Mouse (Mus musculus) thymus, postnatal 14 days (tissue): ENCODE results near the gene Hdac5.
"Not testable (repeated sequence)": the region's sequence is repeated elsewhere in the genome, so short reads cannot be mapped to it uniquely, and the experiment has no call there.

Source experiments
- DNase-seq: peaks from one replicate; pipeline ENCODE4 v3.0.0; 2021

The Hdac5 gene

DNA sequence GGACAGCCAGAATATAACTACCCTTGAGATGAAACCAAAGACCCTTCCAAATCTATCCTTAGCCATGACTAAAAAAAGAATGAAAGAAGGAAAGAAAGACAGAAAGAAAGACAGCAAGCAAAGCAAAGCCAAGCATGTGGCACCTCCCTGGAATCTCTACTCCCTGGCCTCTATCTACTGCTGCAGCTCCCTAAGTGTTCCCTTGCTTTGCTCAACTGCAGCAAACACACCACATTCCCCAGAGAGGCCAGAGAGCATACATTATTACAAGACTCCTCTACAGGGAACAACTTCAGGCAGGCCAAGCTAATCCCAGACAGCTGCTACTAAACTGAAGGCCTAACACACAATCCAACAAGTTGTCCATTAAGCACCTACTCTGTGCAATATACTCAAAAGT lies 50.1 kb downstream of the Hdac5 start:
- DNase-seq = no peak

DNA sequence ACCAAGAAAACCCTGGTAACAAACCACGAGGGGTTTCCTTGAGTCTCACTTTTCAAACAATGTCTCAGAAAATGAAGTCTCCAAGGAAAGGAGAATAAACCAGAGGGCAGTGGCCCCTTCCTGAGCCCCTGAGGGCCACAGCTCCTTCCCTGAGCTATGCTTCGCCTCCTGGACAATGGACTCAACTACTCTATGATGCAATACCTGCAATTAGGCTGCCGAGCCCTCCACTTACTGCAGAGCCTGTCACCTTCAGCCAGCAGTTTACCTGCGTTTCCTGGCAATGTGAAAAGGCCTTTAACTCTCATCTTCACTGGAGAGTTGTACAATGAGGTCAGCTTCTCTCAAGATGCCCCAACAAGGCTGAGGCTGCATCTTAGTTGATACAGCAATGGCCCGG lies 61.3 kb downstream of the Hdac5 start:
- DNase-seq = no peak

DNA sequence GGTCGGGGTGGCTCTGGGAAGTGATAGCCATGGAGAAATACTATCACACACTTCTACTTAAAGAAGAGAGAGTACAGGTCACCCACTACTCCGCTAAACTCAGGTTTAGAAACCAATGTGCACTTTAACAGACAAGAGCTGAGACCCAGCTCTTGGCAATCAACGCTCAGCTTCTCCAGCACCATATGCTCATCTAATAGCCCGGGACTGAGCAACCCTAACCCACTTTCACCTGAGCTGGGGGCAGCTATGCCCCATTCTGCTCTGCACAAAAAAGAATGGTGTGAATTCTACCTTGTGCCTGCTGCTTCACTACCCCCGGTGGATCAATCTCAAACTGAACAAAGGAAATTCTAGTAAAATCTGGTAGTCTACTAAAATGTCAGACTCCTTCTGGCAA lies 62.4 kb downstream of the Hdac5 start:
- DNase-seq = no peak

DNA sequence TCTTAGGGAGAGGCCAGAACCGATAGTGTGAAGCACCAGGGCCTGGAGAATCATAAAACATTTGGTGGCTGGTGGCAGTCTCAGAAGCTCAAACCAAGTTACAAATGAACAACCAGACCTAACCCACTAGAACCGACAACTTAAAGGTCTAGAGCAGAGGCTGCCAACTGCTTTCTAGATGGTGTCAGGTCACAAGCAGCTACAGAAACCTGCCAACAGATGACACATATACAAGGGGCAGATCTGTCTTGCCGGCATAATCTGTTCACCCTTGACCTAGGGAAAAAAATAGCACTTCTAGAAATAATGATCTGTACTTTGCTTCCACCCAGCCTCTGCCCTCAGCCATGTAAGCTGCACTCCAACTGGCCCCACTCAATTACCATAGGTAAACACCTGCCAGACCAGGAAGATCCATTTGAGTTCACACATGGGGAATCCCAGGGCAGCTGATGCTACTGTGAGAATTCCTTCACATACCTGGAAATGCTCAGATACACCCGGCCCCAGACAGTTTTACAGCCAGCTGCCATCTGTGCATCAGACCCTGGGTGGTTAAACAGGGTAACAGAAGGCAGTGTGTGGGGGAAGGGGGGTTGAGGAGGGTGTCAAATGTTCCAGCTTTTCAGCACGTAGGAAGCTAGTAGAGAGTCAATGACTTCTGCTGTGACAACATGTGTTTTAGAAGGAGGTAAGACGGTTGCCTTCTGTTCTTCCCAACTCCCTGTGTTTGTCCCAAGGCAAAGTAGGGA lies 63.8 kb downstream of the Hdac5 start:
- DNase-seq = no peak

DNA sequence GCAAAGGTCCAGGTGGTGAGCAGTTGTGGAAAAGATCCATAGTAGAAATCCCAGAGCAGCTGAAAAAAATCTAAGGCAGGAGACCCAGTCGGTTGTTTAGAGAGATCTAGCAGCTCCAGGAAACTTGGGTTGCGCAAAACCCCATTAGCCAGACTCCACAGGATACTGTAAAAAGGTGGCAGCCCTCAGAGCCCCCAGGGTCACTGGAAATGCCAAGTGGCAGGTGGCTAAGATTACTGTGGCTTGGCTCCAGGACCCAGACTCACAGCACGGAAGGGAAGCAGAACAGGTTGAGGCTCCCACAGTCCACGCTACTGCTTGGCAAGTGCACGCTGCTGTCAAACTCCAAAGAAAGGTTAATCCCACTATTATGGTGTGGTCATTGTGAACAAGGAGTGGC lies 70.2 kb downstream of the Hdac5 start:
- no peak for DNase-seq

DNA sequence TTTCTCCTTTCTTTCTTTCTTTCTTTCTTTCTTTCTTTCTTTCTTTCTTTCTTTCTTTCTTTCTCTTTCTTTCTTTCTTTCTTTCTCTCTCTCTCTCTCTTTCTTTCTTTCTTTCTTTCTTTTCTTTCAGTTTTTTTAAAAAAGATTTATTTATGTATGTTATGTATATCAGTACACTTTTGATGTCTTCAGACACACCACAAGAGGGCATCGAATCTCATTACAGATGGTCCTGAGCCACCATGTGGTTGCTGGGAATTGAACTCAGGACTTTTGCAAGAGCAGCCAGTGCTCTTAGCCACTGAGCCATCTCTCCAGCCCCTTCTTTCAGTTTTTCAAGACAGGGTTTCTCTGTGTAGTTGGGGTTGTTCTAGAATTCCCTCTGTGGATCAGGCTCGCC lies 71.9 kb downstream of the Hdac5 start:
- DNase-seq = not testable (repeated sequence)

DNA sequence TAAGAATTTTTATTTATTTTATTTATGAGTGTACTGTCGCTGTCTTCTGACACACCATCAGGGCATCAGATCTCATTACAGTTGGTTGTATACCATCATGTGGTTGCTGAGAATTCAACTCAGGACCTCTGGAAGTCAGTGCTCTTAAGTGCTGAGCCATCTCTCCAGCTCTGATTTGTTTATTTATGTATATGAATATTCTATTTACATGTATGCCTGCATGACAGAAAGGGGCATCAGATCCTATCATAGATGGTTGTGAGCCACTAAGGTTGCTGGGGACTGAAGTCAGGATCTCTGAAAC lies 73.2 kb downstream of the Hdac5 start:
- DNase-seq = no peak

DNA sequence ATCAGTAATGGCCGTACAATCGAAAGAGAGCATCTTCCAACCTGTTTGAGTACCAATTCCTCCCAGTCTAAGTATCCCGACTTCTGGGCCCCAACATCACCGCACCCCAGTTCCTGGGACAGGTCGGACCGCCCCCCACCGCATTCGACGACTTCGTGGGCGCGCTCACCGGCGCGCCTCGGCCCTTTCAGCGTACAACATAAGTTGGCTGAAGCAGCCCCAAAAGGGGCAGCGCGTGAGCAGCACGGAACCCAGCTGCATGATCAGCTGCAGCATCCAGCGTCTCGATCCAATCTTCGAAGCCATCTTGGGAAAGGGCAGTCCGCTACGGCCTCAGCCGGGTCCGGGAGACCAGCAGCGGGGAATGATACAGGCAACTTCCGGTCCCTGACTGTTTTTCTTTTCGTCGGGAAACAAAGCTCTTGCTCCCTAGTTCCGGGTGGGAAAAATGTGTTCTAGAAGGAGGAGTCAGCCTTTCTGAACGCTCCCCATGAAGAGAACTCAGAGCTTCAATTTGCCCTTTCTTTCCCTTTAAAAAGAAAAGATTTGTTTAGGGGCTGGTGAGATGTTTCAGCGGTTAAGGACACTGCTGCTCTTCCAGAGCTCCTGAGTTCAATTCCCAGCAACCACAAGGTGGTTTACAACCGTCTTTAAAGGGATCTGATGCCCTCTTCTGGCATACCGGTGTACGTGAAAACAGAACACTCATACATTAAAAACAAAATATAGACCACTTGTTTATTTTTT lies 73.8 kb downstream of the Hdac5 start, which contains the start of gene Tmem101:
Gene Tmem101 (minus strand): TSS at position 366 of the 747 bp plus-strand sequence.
- DNase-seq = peak; percentile 82

DNA sequence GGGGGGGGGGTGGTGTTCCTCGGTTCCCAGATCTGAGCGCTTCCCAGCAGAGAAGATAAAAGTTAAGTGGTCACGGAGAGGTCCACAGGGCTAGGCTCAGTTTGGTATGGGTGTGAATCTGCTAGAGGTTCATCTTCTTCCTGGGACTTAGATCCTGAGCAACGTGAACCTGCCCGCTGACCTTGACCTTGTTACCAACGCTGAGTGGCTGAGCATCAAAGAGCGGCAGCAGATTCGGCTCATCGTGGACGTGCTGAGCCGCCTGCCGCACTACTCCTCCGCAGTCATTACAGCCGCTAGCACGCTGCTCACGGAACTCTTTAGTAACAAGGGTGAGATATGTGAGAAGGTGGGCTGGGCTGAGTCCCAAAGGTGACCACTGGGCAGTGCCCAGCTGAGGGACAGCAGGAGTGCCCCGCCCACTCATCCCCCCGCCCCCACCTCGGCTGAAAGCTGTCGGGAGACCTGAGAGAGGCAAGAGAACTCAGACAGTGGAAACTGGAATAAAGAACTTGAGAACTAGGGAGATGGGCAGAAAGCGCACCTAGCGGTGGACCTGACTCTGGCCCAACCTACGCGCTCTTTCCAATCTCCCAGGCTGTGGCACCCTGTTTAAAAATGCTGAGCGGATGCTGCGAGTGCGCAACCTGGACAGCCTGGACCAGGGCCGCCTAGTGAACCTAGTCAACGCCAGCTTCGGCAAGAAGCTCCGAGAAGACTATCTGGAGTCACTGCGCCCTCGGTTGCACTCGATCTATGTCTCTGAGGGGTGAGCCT lies 82.6 kb downstream of the Hdac5 start:
- DNase-seq = no peak

DNA sequence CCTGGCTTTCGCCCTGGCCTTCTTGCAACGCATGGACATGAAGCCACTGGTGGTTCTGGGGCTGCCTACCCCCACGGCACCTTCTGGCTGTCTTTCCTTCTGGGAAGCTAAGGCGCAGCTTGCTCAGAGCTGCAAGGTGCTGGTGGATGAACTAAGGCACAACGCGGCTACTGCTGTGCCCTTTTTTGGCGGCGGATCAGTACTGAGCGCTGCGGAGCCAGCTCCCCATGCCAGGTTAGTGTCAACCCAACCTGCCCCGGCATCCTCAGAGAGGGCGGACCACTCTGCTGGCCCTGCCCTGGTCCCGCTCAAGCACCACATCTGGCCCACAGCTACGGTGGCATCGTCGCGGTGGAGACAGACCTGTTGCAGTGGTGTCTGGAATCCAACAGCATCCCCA lies 83.4 kb downstream of the Hdac5 start:
- DNase-seq = no peak

DNA sequence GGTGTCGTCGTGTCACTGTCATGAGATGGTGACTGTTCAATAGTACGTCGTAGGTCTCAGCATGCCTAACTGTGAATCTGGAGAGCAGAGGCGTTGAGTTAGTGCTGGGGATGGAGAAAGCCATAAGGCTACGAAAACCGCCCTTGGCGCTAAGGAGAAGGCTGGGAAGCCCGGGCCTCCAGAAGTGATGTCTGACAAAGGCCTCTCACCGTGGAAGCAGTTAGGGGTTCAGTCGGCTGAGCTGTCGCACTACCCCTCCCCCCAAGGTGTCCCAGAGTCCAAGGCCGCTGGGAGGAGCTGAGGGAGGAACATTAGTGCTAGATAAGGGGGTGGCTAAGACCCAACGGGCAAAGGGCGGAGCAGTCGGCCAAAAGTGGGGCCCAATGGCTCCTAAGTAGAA lies 84.0 kb downstream of the Hdac5 start:
- no peak for DNase-seq

DNA sequence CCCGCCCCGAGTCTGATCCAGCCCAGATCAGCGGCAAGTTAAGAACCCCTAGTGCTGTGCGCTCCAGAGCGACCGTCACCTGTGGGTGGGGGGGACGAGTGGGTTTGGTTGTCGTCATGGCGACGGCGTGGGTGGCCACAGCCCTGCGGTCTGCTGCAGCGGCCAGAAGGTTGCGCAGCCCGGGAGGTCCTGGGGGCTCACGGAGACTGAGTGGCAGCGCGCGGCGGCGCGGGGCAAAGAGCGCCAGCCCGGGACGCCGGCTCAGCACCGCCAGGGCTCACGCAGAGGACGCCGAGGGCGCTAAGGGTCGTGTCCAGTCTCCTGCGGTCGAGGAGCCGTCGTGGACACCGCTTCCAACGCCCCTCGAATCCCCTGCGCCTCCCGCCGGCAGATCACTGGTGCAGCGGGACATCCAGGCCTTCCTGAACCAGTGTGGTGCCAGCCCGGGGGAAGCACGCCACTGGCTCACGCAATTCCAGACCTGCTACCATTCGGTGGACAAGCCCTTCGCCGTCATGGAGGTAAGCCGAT lies 84.4 kb downstream of the Hdac5 start, which contains the start of gene Nags:
Gene Nags (plus strand): TSS at position 43 of the 531 bp plus-strand sequence.
- no peak for DNase-seq

DNA sequence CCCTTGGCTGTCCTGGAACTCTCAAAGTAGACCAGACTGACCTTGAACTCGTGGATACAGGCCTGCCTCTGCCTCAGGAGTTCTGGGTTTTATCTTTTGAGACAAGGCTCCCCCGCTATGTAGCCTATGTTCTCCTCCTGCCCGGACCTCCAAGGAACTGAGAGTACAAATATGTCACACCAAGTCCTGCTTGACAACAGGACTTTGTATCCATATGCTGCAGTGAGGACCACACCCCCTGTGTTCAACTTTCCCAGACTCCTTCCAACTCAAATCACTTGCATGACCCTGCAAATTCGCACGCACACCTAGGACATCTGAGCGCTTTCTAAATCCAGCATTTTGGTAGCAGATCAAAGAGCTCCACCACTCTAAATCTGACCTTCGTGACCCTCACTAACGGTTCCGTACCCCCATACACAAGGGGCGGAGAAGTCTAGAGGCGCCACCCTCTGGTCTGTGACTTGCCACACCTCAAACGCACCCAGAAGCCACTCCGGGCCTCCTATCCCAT lies 85.0 kb downstream of the Hdac5 start:
- no peak for DNase-seq
